Mouse (Mus musculus): Measurements from ENCODE around the gene Rapgefl1. TPM values are rescaled to one million over a fixed set of nuclear protein-coding genes. Genes with fewer than 3 reads are reported as not detected.
A peak's percentile ranks its signal among the peaks of the same experiment; 100 is the strongest.

Gene Rapgefl1
- total and polyA plus RNA-seq, 3 experiments, result 0.08 to 0.29 TPM; not detected in 1

DNA sequence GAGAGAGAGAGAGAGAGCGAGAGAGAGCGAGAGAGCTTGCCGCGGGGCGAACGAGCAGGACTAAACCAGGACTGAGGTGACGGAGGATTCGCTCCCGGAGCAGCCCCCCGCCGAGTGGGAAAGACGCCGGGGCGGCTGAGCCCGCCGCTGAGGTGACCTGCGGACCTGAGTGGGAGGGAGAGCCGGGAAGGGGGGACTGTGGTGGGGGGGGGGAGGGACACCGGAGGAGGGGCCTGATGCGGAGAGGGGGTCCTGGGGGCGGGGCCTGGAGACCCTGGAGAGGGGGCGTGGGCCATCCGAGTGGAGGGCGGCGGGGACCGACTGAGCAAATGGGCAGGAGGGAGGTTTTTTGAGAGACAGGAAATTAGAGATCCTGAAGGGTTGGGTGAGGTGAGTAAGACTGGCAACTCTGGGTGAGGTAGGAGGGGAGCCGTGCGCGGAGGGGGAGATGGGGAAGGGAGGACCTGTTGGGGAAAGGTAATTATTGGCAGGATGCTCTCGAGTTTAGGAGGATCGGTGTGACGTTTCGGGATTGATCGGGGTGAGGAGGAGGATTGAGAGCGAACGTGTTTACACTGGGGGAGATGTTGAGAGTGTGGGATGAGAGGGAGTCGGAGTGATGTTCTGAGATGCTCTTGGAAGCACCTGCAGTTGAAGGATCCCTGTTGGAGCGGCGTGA is 27.3 kb downstream of the Rapgefl1 start:
- Histone ChIP-seq H3K4me1 (ENCODE audit: control insufficient read depth in 1 of 2, insufficient read depth in 2 of 2) (peaks cover 7 to 17% of the 10 kb centered on the region in 2 experiments), H3K9ac (ENCODE audit: insufficient read depth, low read depth) (peak overlapping the region; percentile 90), H3K36me3 (replicated peaks in 1 of 2; ENCODE audit: control insufficient read depth in 1 of 2, insufficient read depth in 1 of 2, low read length in 1 of 2) (peaks cover 18 to 30% of the 10 kb centered on the region in 2 experiments), H3K79me2 (replicated peaks; ENCODE audit: control insufficient read depth, extremely low read depth, insufficient read depth, poor library complexity, severe bottlenecking) (peaks cover 22% of the 10 kb centered on the region), H3K4me2 (ENCODE audit: insufficient read depth, low read depth, poor library complexity, severe bottlenecking) (peak overlapping the region; percentile 41), H3K27ac (ENCODE audit: insufficient read depth, low read depth) (peak overlapping the region; percentile 54; the same call in 1 of the 2 replicates), H3K27me3 (replicated peaks) (no peaks in the 10 kb centered on the region), H3K4me3 (replicated peaks in 1 of 3; ENCODE audit: low read depth in 2 of 3, low read length in 2 of 3, poor library complexity in 1 of 3) (peak overlapping the region; percentile 73 to 90 (median 78)), H3K9me3 (replicated peaks; ENCODE audit: low read length) (no peaks in the 10 kb centered on the region)
- dilution Hi-C loops (cut with MboI; ENCODE audit: extremely low pct_ligation_motif_present, extremely low pct_unique_long_range_greater_than_20kb, low sequenced_read_pairs), result no loop called here
- TF ChIP-seq CHD1 (IDR thresholded peaks at IDR 0.05; ENCODE audit: low read depth, low read length) (0 out of 2 replicates have a peak, but pooled peaks have one; percentile 60), RCOR1 (conservative IDR thresholded peaks at IDR 0.05; ENCODE audit: low read depth, low read length) (peak; percentile 34; the same call in 1 of the 2 replicates), SMC3 (IDR thresholded peaks at IDR 0.05; ENCODE audit: low read depth, low read length) (no peak), ETS1 (conservative IDR thresholded peaks at IDR 0.05; ENCODE audit: low read depth, low read length) (no peak)
- in situ Hi-C loops (cut with MboI; ENCODE audit: low pct_ligation_motif_present, low pct_unique_long_range_greater_than_20kb, low sequenced_read_pairs), result loop anchor here (5.0 kb wide), 1 partner anchor 38 kb away; no protein-coding TSS in a partner anchor
- peak; percentile 53 for DNase-seq (ENCODE audit: extremely low read depth)

DNA sequence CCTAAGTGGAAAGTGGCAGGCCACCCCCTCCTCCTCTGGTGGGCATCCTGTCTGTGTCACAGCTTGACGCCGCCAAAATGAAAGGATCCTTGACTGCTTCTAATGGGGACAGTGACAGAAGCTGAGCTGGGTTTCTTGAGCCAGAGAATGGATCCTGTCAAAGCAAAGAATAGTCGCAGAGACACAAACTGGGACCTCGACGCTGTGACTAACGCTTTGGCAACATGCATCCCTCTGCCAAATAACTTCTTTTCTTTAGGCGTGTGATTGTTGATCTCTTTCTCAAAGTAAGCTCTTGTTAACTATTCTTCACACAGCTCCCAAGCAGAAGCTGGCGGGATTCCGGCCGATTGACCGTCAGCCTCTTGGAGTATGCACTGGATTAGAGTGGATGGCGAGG is 30.7 kb downstream of the Rapgefl1 start:
- dilution Hi-C loops (cut with MboI; ENCODE audit: extremely low pct_ligation_motif_present, extremely low pct_unique_long_range_greater_than_20kb, low sequenced_read_pairs), result no loop called here
- Histone ChIP-seq H3K27me3 (replicated peaks) (no peaks in the 10 kb centered on the region), H3K36me3 (replicated peaks in 1 of 2; ENCODE audit: control insufficient read depth in 1 of 2, insufficient read depth in 1 of 2, low read length in 1 of 2) (peaks cover 33 to 64% of the 10 kb centered on the region in 2 experiments), H3K4me1 (ENCODE audit: control insufficient read depth in 1 of 2, insufficient read depth in 2 of 2) (peaks cover 6 to 14% of the 10 kb centered on the region in 2 experiments), H3K79me2 (replicated peaks; ENCODE audit: control insufficient read depth, extremely low read depth, insufficient read depth, poor library complexity, severe bottlenecking) (peaks cover 22% of the 10 kb centered on the region), H3K4me2 (ENCODE audit: insufficient read depth, low read depth, poor library complexity, severe bottlenecking) (no peak overlapping the region), H3K9me3 (replicated peaks; ENCODE audit: low read length) (no peaks in the 10 kb centered on the region), H3K4me3 (replicated peaks in 1 of 3; ENCODE audit: low read depth in 2 of 3, low read length in 2 of 3, poor library complexity in 1 of 3) (no peak overlapping the region), H3K9ac (ENCODE audit: insufficient read depth, low read depth) (no peak overlapping the region), H3K27ac (ENCODE audit: insufficient read depth, low read depth) (no peak overlapping the region)
- TF ChIP-seq BHLHE40 (IDR thresholded peaks at IDR 0.05; ENCODE audit: low read depth, low read length) (no peak), USF2 (conservative IDR thresholded peaks at IDR 0.05; ENCODE audit: low read depth, low read length) (no peak), ZC3H11A (IDR thresholded peaks at IDR 0.05; ENCODE audit: low read depth, low read length) (no peak), MAX (IDR thresholded peaks at IDR 0.05; ENCODE audit: low read length) (no peak), E2F4 (IDR thresholded peaks at IDR 0.05; ENCODE audit: insufficient replicate concordance, low read depth, low read length) (no peak), USF1 (IDR thresholded peaks at IDR 0.05; ENCODE audit: low read depth, low read length) (no peak), CHD2 (IDR thresholded peaks at IDR 0.05; ENCODE audit: low read length) (no peak), TBP (conservative IDR thresholded peaks at IDR 0.05; ENCODE audit: low read depth, low read length) (no peak), ETS1 (conservative IDR thresholded peaks at IDR 0.05; ENCODE audit: low read depth, low read length) (no peak)
- DNase-seq (ENCODE audit: extremely low read depth), result no peak
- in situ Hi-C loops (cut with MboI; ENCODE audit: low pct_ligation_motif_present, low pct_unique_long_range_greater_than_20kb, low sequenced_read_pairs), result no loop called here

DNA sequence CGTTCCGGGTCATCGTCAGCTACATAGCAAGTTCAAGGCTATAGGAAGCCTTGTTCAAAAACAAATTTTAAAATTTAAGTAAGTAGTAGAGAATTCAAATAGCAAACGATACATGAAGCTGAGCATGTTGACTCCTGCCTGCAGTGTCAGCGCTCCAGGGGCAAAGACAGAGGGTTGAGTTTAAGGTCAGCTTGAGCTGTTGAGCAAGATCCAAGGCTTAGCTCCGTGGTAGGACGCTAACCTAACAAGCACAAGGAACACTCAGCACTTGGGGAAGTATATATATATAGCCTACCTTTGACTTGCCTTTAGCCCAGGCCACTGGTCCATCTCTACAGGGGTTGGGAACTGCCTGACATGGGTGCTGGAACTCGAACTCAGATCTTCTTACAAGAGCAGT is 33.3 kb downstream of the Rapgefl1 start:
- no peak overlapping the region for H3K4me2 ChIP-seq (ENCODE audit: insufficient read depth, low read depth, poor library complexity, severe bottlenecking)
- H3K9ac ChIP-seq (ENCODE audit: insufficient read depth, low read depth), result no peak overlapping the region
- H3K27ac ChIP-seq (ENCODE audit: insufficient read depth, low read depth), result no peak overlapping the region
- no peak for DNase-seq (ENCODE audit: extremely low read depth)
- H3K27me3 ChIP-seq (replicated peaks), result no peaks in the 10 kb centered on the region
- dilution Hi-C loops (cut with MboI; ENCODE audit: extremely low pct_ligation_motif_present, extremely low pct_unique_long_range_greater_than_20kb, low sequenced_read_pairs) (no loop called here), in situ Hi-C loops (cut with MboI; ENCODE audit: low pct_ligation_motif_present, low pct_unique_long_range_greater_than_20kb, low sequenced_read_pairs) (no loop called here)
- H3K4me3 ChIP-seq (replicated peaks in 1 of 3; ENCODE audit: low read depth in 2 of 3, low read length in 2 of 3, poor library complexity in 1 of 3), result no peak overlapping the region
- peaks cover 14% of the 10 kb centered on the region for H3K79me2 ChIP-seq (replicated peaks; ENCODE audit: control insufficient read depth, extremely low read depth, insufficient read depth, poor library complexity, severe bottlenecking)
- H3K4me1 ChIP-seq (ENCODE audit: control insufficient read depth in 1 of 2, insufficient read depth in 2 of 2), result peaks cover 0 to under 1% of the 10 kb centered on the region in 2 experiments; a peak in 1 of 4 replicates
- no peaks in the 10 kb centered on the region for H3K9me3 ChIP-seq (replicated peaks; ENCODE audit: low read length)
- peaks cover 37 to 81% of the 10 kb centered on the region in 2 experiments for H3K36me3 ChIP-seq (replicated peaks in 1 of 2; ENCODE audit: control insufficient read depth in 1 of 2, insufficient read depth in 1 of 2, low read length in 1 of 2)
- TF ChIP-seq CTCF (conservative IDR thresholded peaks at IDR 0.05 in 1 of 2, IDR thresholded peaks at IDR 0.05 in 1 of 2; ENCODE audit: low read depth in 2 of 2, low read length in 2 of 2), result no peak
- no peak for TF ChIP-seq JUND (conservative IDR thresholded peaks at IDR 0.05; ENCODE audit: low read depth, low read length)
- no peak for TF ChIP-seq CHD1 (IDR thresholded peaks at IDR 0.05; ENCODE audit: low read depth, low read length)
- TF ChIP-seq ZKSCAN1 (IDR thresholded peaks at IDR 0.05; ENCODE audit: borderline replicate concordance, low read depth, low read length), result no peak
- no peak for TF ChIP-seq MYC (IDR thresholded peaks at IDR 0.05; ENCODE audit: low read depth, low read length)
- no peak for TF ChIP-seq TBP (conservative IDR thresholded peaks at IDR 0.05; ENCODE audit: low read depth, low read length)
- no peak for TF ChIP-seq BHLHE40 (IDR thresholded peaks at IDR 0.05; ENCODE audit: low read depth, low read length)
